Mouse (Mus musculus) regulatory T cell (primary cell): ENCODE measurements around the gene Reep6.

Source experiments
- in situ Hi-C: fragments of 300-600 bp; cut with MboI, MseI; formaldehyde crosslinking; loops from one replicate; pipeline ENCODE4 v1.15.1; 2025; ENCODE audit warnings: high pct_unique_total_duplicates

Reep6 gene

GRCm38 (mm10) chr10:80355431-80355830, 25.7 kb downstream of the Reep6 start:
- in situ Hi-C loops, result no loop called here

GRCm38 (mm10) chr10:80356001-80356682, 26.4 kb downstream of the Reep6 start, which contains the start of gene Plk5:
Plk5 (plus strand) TSS chr10:80356459.
- in situ Hi-C loops, result no loop called here

- in situ Hi-C loops, result no loop called here
These were observed 27.0 kb downstream of the Reep6 start for GRCm38 (mm10) chr10:80356737-80357136.

- in situ Hi-C loops, result no loop called here
These were observed 27.6 kb downstream of the Reep6 start for GRCm38 (mm10) chr10:80357336-80357735.

GRCm38 (mm10) chr10:80357994-80358639, 28.4 kb downstream of the Reep6 start:
- in situ Hi-C loops, result no loop called here

- in situ Hi-C loops, result no loop called here
These were observed 34.0 kb downstream of the Reep6 start for GRCm38 (mm10) chr10:80363734-80364133.

GRCm38 (mm10) chr10:80365736-80366135, 36.0 kb downstream of the Reep6 start:
- in situ Hi-C loops, result no loop called here

GRCm38 (mm10) chr10:80367954-80368353, 38.2 kb downstream of the Reep6 start:
- in situ Hi-C loops, result no loop called here

GRCm38 (mm10) chr10:80368392-80368791, 38.6 kb downstream of the Reep6 start:
- in situ Hi-C loops, result no loop called here

- in situ Hi-C loops, result no loop called here
These were observed 40.4 kb downstream of the Reep6 start for GRCm38 (mm10) chr10:80369995-80370747.

GRCm38 (mm10) chr10:80371411-80371966, 41.7 kb downstream of the Reep6 start:
- in situ Hi-C loops, result no loop called here

GRCm38 (mm10) chr10:80371983-80372382, 42.2 kb downstream of the Reep6 start:
- in situ Hi-C loops, result no loop called here

GRCm38 (mm10) chr10:80372706-80373105, 43.0 kb downstream of the Reep6 start:
- in situ Hi-C loops, result no loop called here

GRCm38 (mm10) chr10:80374063-80374462, 44.3 kb downstream of the Reep6 start:
- in situ Hi-C loops, result no loop called here

- in situ Hi-C loops, result no loop called here
These were observed 46.4 kb downstream of the Reep6 start for GRCm38 (mm10) chr10:80376160-80376559.

GRCm38 (mm10) chr10:80377716-80378115, 48.0 kb downstream of the Reep6 start:
- in situ Hi-C loops, result no loop called here

GRCm38 (mm10) chr10:80382641-80383365, 53.0 kb downstream of the Reep6 start:
- in situ Hi-C loops, result no loop called here

- in situ Hi-C loops, result no loop called here
These were observed 53.7 kb downstream of the Reep6 start for GRCm38 (mm10) chr10:80383431-80383830.

- in situ Hi-C loops, result no loop called here
These were observed 54.4 kb downstream of the Reep6 start for GRCm38 (mm10) chr10:80384115-80384639.

- in situ Hi-C loops, result no loop called here
These were observed 55.0 kb downstream of the Reep6 start for GRCm38 (mm10) chr10:80384709-80385108.

GRCm38 (mm10) chr10:80385310-80385709, 55.6 kb downstream of the Reep6 start:
- in situ Hi-C loops, result no loop called here
